Mouse (Mus musculus) spleen, postnatal 4 days (tissue): ENCODE measurements around the gene Tmem33.

ENCODE experiments used
- DNase-seq, 2 experiments: peaks; one replicate each; pipeline ENCODE4 v3.0.0; 2022; ENCODE audit warnings: low spot score in 2 of 2

Gene Tmem33

DNA sequence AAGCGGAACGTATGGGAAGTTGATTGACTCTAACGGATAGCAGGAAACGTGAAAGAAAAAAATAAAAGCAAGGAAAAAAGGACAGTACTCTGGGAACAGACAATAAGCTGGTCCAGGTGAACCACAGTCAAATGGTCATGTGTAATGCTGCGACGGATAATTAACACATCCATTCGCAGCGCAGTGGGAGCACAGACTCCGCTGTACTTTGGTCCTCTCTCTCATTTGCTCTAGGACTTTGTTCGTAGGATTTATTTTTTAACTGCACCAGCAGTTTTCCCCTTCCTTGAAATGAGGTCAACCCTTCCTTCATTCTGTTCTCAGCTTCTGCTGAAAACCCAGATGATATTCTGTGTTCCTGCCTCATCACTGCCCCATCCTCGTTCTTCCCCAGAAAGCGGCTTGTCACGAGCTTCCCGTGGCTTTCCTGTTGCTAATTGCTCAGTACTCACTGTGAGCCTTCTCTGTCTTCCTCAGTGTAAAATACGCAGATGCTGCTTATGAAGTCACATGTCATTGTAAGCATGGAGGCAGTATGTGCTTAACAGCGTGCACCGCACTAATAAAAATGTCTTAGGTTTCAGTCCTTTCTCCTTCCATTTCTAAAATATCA lies 61.4 kb downstream of the Tmem33 start:
- DNase-seq: no peak

DNA sequence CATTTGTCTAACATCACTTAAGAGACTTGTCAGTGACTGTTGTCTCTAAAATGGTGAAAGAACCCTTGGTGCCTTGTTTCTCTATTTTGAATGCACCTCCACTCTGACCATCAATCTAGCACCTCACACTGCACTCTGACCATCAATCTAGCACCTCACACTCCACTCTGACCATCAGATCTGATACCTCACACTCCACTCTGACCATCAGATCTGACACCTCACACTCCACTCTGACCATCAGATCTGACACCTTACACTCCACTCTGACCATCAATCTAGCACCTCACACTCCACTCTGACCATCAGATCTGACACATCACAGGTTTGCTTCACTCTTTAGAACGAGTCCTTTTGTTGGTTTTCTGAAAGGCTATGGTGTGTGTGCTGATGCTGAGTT lies 63.7 kb downstream of the Tmem33 start:
- DNase-seq: no peak

DNA sequence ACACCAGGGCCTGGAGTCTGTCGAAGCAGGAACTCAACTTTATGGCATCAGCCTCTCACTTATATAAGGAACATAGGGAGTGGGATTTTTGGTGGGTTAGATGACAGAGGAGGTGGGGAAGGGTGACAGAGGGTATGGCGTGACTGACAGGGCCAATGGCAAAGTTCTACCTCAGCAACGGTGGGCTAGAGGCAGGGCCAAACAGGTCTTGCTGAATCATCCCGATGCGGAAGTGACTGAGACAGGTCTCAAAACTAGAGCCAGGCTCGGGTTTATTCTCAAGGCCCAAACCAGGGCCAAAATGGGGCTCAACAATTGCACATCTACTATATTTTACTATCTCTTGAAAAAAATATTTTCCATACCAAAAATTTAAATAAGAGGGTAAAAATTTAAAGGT lies 80.4 kb downstream of the Tmem33 start:
- no peak for DNase-seq
